Mouse (Mus musculus) testis, adult 2 months (tissue): ENCODE measurements at regions not wholly inside any gene's neighbourhood (a gene's known extent, or its start where the extent isn't known, plus 50 kb on each side); places are given as distances from the start of the nearest gene placed in this dataset.

Experiments
- CTCF ChIP-seq: fragments of 200-500 bp; IDR thresholded peaks from 2 replicates; pipeline ENCODE4 v1.5.1; 2012; ENCODE audit warnings: low read depth, mild to moderate bottlenecking, inconsistent platforms, low read length, moderate library complexity; ENCODE audit not compliant: control insufficient read depth, insufficient read depth, insufficient replicate concordance
- POLR2A ChIP-seq: fragments of 200-500 bp; IDR thresholded peaks from 2 replicates; pipeline ENCODE4 v1.6.1; 2012; ENCODE audit warnings: low read depth, mild to moderate bottlenecking, inconsistent platforms, low read length, moderate library complexity; ENCODE audit not compliant: control insufficient read depth

DNA sequence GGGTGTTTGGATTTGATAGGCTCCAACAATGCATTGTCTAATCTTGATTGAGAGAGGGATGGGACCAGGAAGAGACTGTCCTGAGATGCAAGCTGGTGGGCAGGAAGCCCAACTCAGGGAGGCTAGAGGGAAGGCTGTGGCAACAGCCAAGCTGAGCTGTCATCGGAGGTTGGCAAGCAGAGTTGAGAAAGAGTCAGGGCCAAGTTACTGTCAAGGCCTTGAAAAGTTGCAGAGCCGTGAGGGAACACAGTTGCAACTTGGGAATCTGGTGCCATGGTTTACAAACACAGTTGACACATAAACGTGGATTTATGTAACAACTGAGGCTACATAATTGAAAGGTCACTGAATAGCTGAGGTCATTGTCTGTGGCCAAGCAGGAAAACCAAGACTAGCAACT, 170.8 kb upstream of the Frmd6 start:
- no peak for TF ChIP-seq POLR2A
- TF ChIP-seq CTCF: no peak
